Mouse (Mus musculus) liver, embryonic 16.5 days (tissue): ENCODE data around the gene Arhgdia. TPM values are rescaled to one million over a fixed set of nuclear protein-coding genes. Genes with fewer than 3 reads are reported as not detected.

Experiments used
- ATAC-seq: fragments of 200-750 bp; cut with Nextera tagmentation; 2 replicates; pipeline ENCODE4 v1.8.0; 2017; ENCODE audit warnings: low read depth, mild to moderate bottlenecking, moderate number of reproducible peaks, moderate library complexity
- H3K27ac ChIP-seq: fragments of 300-500 bp; sonication (generic); 2 replicates; pipeline ENCODE4 v1.5.1; 2014; ENCODE audit warnings: mild to moderate bottlenecking, low read length
- H3K27me3 ChIP-seq: fragments of 300-500 bp; sonication (generic); 2 replicates; pipeline ENCODE4 v1.6.1; 2014; ENCODE audit warnings: low read depth, low read length, mixed read lengths; ENCODE audit not compliant: control insufficient read depth, insufficient read depth
- H3K36me3 ChIP-seq: fragments of 300-500 bp; sonication (generic); 2 replicates; pipeline ENCODE4 v1.6.1; 2014; ENCODE audit warnings: mild to moderate bottlenecking; ENCODE audit not compliant: control insufficient read depth, insufficient read depth
- H3K4me1 ChIP-seq: fragments of 300-500 bp; sonication (generic); 2 replicates; pipeline ENCODE4 v1.6.1; 2014; ENCODE audit warnings: low read depth, low read length, mixed read lengths; ENCODE audit not compliant: control insufficient read depth
- H3K4me2 ChIP-seq: fragments of 300-500 bp; sonication (generic); 2 replicates; pipeline ENCODE4 v1.6.1; 2014; ENCODE audit warnings: low read depth, low read length, mixed read lengths
- H3K4me3 ChIP-seq: fragments of 300-500 bp; sonication (generic); 2 replicates; pipeline ENCODE4 v1.5.1; 2014; ENCODE audit warnings: low read depth, mild to moderate bottlenecking, low read length
- H3K9ac ChIP-seq: fragments of 300-500 bp; sonication (generic); 2 replicates; pipeline ENCODE4 v1.6.1; 2014; ENCODE audit warnings: low read depth, low read length
- H3K9me3 ChIP-seq: fragments of 300-500 bp; sonication (generic); replicated peaks from 2 replicates; pipeline ENCODE4 v1.6.1; 2016; ENCODE audit warnings: low read length; ENCODE audit not compliant: control insufficient read depth
- WGBS: fragments of 180-500 bp; shearing (Covaris S2); extraction: QIAGEN DNeasy Blood & Tissue Kit; methylation state at CpG from one replicate; pipeline ENCODE4 v1.1.7; 2014; ENCODE audit not compliant: insufficient replicate concordance; 5-methylcytosine and 5-hydroxymethylcytosine counted together
- polyA plus RNA-seq: library from polyadenylated mRNA; unstranded; fragments of >200 nt; fragmentation: Nextera tagmentation; extraction: Ambion mirVana; gene quantifications from 2 replicates; pipeline ENCODE4 v1.2.1, GENCODE M21; 2015

The Arhgdia gene
- polyA plus RNA-seq, 1 experiment from 2014 or later = 205 TPM

DNA sequence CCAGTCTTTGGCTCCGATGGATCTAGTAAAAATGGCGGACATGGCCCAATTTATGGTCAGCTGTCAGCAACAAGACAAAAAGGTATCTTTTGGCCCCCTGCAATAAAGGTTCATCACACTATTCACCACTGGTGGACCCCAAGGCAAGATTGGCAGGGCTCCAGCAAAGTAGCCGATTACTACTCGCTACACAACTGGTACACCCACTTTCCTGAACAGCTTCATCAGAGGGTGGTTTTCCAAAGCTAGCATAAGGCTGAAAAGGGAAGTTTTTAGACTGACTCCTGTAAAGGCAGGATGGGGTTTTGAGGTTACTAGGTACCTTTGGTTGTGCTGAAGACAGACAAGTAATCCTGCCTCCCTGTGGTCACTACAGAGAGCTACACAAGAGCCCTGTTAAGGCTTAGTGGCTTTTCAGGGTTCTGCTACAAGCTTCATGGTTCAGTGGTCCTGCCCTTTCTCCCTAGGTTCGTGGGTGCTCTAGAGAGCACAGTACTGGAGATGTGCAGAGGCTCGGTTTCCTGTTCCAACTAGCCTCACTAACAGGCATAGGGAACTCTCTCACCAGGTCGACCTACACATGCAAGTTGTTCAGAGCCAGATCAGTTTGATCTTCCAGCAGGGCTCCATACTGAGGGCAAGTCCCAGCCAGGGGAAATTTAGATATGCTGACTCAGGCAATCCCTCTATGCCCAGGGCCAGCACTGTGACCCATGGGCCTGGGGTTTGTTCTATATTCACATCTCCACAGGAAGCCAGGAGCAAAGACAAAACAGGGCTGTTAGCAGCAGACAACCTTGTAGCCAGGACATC, 4.0 kb downstream of the Arhgdia start:
- H3K4me2 ChIP-seq = peak overlapping the region; percentile 41
- WGBS = 71% methylated on average over 7 of the region's 7 CpGs

DNA sequence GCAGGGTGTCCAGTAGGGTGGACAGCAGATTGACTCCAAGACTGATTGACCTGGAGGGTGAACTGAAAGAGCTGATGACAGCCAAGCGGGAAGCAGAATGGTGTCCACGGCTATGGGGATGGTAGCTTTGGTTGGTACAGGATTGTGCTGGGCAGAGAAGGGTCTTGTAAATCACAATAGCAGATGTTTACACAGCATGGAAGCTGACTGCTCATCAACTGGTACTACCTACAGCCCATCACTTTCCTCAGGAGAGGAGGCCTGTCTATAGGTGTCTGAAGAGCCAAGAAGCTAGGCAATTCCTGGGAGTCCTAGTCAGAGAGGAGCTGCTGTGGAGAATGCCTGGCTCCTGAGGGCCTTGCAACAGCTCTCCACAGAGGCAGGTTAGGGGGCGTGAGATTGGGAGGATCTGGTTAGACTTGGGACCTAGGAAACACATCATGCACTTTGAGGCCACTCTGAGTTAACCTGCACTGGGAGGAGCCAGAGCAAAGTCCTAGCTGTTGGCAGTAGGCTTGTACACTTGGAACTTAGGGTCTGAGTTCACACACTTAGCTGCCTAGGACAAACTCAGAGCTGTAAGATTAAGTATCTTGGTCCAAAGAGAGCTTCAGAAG, 5.0 kb downstream of the Arhgdia start:
- H3K4me3 ChIP-seq = peak overlapping the region; percentile 18; the same call in 1 of the 2 replicates
- 0 out of 2 replicates have a peak overlapping the region, but pooled peaks have one; percentile 21 for H3K9ac ChIP-seq
- peak overlapping the region; percentile 81 for H3K27ac ChIP-seq
- no peaks in the 10 kb centered on the region for H3K9me3 ChIP-seq
- peaks cover 49% of the 10 kb centered on the region for H3K4me1 ChIP-seq
- H3K4me2 ChIP-seq = peak overlapping the region; percentile 41
- 85% methylated on average over 3 of the region's 3 CpGs for WGBS
- H3K36me3 ChIP-seq = peaks cover 17% of the 10 kb centered on the region
- ATAC-seq = no peak
- H3K27me3 ChIP-seq = no peaks in the 10 kb centered on the region

More for the DNA sequence above, 4.0 kb downstream of the Arhgdia start:
- H3K27ac ChIP-seq = peak overlapping the region; percentile 81
- H3K36me3 ChIP-seq = peaks cover 16% of the 10 kb centered on the region
- H3K9me3 ChIP-seq = no peaks in the 10 kb centered on the region
- no peak overlapping the region for H3K9ac ChIP-seq
- ATAC-seq = no peak
- no peaks in the 10 kb centered on the region for H3K27me3 ChIP-seq
- H3K4me3 ChIP-seq = peak overlapping the region; percentile 18; the same call in 1 of the 2 replicates
- H3K4me1 ChIP-seq = peaks cover 48% of the 10 kb centered on the region

DNA sequence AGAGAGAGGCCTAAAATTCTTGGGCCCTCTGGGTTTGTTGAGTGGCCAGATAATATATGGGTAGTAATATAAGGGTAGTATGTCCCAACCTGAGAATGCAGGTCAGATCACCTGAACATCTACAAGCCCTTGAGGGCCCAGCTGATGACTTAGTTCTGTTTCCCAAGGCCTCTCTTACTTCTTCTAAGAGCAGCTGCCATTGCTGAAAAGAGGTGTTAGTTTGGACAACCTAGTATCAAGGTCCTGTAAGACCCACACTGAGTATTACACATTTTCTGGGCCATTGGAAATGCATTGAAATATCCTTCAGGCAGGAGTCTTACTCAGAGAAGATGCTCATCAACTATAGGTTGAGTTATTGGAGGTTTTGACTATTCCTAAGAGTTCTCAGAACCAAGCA, 5.5 kb downstream of the Arhgdia start:
- Histone ChIP-seq H3K36me3 (peaks cover 22% of the 10 kb centered on the region), H3K9me3 (no peaks in the 10 kb centered on the region), H3K4me1 (peaks cover 55% of the 10 kb centered on the region), H3K4me2 (no peak overlapping the region), H3K4me3 (no peak overlapping the region), H3K27me3 (no peaks in the 10 kb centered on the region), H3K27ac (peak overlapping the region; percentile 79), H3K9ac (no peak overlapping the region)
- no peak for ATAC-seq

GRCm38 (mm10) chr11:120575046-120575445, 6.4 kb downstream of the Arhgdia start:
- Histone ChIP-seq H3K9me3 (no peaks in the 10 kb centered on the region), H3K4me1 (peaks cover 52% of the 10 kb centered on the region), H3K9ac (no peak overlapping the region), H3K4me2 (no peak overlapping the region), H3K27ac (peak overlapping the region; percentile 13), H3K27me3 (no peaks in the 10 kb centered on the region), H3K36me3 (peaks cover 29% of the 10 kb centered on the region), H3K4me3 (no peak overlapping the region)
- 71% methylated on average over 2 of the region's 2 CpGs for WGBS
- no peak for ATAC-seq

- Histone ChIP-seq H3K9ac (peak overlapping the region; percentile 89), H3K36me3 (peaks cover 28% of the 10 kb centered on the region), H3K4me1 (peaks cover 44% of the 10 kb centered on the region), H3K4me3 (peak overlapping the region; percentile 97), H3K27me3 (no peaks in the 10 kb centered on the region), H3K27ac (no peak overlapping the region; the same call in 1 of the 2 replicates), H3K9me3 (no peaks in the 10 kb centered on the region), H3K4me2 (peak overlapping the region; percentile 96)
- 35% methylated on average over 5 of the region's 5 CpGs for WGBS
- no peak for ATAC-seq
These were observed 7.2 kb downstream of the Arhgdia start for GRCm38 (mm10) chr11:120574278-120574600.

GRCm38 (mm10) chr11:120573585-120574277, 7.7 kb downstream of the Arhgdia start:
- H3K36me3 ChIP-seq = peaks cover 25% of the 10 kb centered on the region
- peak overlapping the region; percentile 96 for H3K4me2 ChIP-seq
- H3K9ac ChIP-seq = peak overlapping the region; percentile 89
- no peaks in the 10 kb centered on the region for H3K27me3 ChIP-seq
- H3K9me3 ChIP-seq = no peaks in the 10 kb centered on the region
- H3K4me3 ChIP-seq = peak overlapping the region; percentile 97
- peak overlapping the region; percentile 93 for H3K27ac ChIP-seq
- under 1% methylated on average over 23 of the region's 23 CpGs for WGBS
- no peak for ATAC-seq
- H3K4me1 ChIP-seq = peaks cover 39% of the 10 kb centered on the region

DNA sequence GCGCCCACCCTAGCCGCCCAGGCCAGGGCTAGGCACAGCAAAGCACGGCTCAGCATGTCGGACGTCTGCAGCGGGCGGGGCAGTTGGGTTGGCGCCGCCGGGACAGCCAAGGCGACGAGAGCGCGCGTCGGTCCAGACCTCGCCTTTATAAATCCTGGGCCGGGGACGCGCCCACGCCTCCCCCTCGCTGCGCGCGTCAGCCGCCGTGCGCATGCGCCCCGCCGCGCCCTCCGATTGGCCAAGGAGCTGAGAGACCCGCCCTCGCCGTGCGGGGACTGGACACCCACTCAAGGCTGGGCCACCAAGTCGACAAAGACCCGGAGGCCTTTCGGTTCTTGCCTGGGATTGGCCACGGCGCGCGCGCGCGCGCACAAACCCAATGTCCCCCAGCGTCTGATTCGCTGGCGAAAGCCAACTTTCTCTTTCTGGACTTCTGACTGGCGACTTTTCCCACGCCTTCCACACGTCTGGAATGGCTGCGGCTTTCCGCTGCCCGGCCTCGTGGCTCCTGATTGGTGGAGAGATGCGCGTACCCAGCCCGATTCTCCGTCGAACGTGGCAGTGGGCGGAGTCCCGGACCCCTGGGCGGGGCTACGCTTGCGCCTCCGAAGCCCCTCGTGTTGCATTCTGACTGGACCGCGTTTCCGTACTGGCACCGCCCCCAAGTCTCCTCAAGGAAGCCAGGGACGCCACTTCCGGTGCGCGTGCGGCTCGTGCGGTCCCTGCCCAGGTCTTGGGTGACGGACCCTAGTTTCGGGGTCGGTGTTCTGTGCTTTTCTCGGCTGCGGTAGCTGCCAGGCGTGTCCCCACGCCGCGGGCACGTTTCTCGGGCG, 8.5 kb downstream of the Arhgdia start, which contains the start of gene P4hb:
TSS of gene P4hb (minus strand) at position 502 of the 833 bp plus-strand sequence.
- WGBS = under 1% methylated on average over 94 of the region's 94 CpGs

GRCm38 (mm10) chr11:120572417-120572751, 9.0 kb downstream of the Arhgdia start:
- H3K4me3 ChIP-seq = peak overlapping the region; percentile 97
- no peaks in the 10 kb centered on the region for H3K27me3 ChIP-seq
- ATAC-seq = peak; percentile 1
- peak overlapping the region; percentile 96 for H3K4me2 ChIP-seq
- peak overlapping the region; percentile 88 for H3K27ac ChIP-seq
- WGBS = under 1% methylated on average over 24 of the region's 24 CpGs
- peaks cover 32% of the 10 kb centered on the region for H3K4me1 ChIP-seq
- H3K9ac ChIP-seq = peak overlapping the region; percentile 95
- H3K9me3 ChIP-seq = no peaks in the 10 kb centered on the region
- peaks cover 28% of the 10 kb centered on the region for H3K36me3 ChIP-seq

More for the DNA sequence above, 8.5 kb downstream of the Arhgdia start, which contains the start of gene P4hb:
- Histone ChIP-seq H3K27ac (peak within 1 kb of the TSS; percentile 93), H3K9me3 (no peaks in the 10 kb centered on the region), H3K4me3 (peak within 1 kb of the TSS; percentile 97), H3K27me3 (no peaks in the 10 kb centered on the region), H3K4me1 (peaks cover 32% of the 10 kb centered on the region), H3K4me2 (peak within 1 kb of the TSS; percentile 96), H3K36me3 (peaks cover 24% of the 10 kb centered on the region), H3K9ac (peak within 1 kb of the TSS; percentile 95)
- ATAC-seq = peak; percentile 91
